Mouse (Mus musculus): Measurements from ENCODE around the gene Lyrm1.

GRCm38 (mm10) chr7:119892742-119893141 is 2.9 kb upstream of the Lyrm1 start:
- no peak for TF ChIP-seq CTCF (IDR thresholded peaks at IDR 0.05; ENCODE audit: low read depth, low read length)
- TF ChIP-seq POLR2A (IDR thresholded peaks at IDR 0.05; ENCODE audit: extremely low read depth, insufficient read depth, low read length), result no peak

All from liver, adult 2 months (tissue).